Mouse (Mus musculus): ENCODE data around the gene Elmo1. TPM values are rescaled to one million over a fixed set of nuclear protein-coding genes. Genes with fewer than 3 reads are reported as not detected.

The Elmo1 gene
- polyA plus RNA-seq, 1 experiment from 2014 or later = 23.5 TPM

DNA sequence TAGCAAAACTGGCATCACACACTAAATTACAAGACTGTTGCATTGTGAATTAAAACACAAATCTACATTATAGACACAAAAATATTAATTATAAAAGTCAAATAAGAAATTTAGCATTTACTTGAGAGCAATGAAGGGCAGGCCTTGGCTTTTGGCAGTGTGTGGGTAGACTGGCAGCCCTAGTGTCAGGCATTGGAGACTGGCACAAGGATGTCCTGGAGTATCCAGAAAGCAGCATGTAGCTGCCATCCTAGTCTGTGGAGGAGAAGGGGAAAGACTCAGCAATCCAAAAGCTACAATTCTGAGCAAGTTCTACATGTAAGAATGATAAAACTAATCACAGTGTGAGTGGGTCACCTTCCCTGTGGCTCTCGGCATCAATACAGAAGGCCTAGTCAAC, 446.7 kb downstream of the Elmo1 start:
- H3K36me3 ChIP-seq = no peaks in the 10 kb centered on the region
- H3K27me3 ChIP-seq = no peaks in the 10 kb centered on the region
- no peak overlapping the region for H3K9ac ChIP-seq
- no peaks in the 10 kb centered on the region for H3K4me1 ChIP-seq
- H3K27ac ChIP-seq (replicated peaks) = no peak overlapping the region
- H3K9me3 ChIP-seq (replicated peaks) = no peaks in the 10 kb centered on the region
- H3K4me2 ChIP-seq (replicated peaks) = no peak overlapping the region
- WGBS = 96% methylated on average over 1 of the region's 1 CpGs
- H3K4me3 ChIP-seq (replicated peaks) = no peak overlapping the region
- ATAC-seq (ENCODE audit: insufficient number of reproducible peaks, low FRiP score, low TSS enrichment, low read depth) = no peak

GRCm38 (mm10) chr13:20537487-20537886, 447.1 kb downstream of the Elmo1 start:
- no peak overlapping the region for H3K9ac ChIP-seq
- H3K9me3 ChIP-seq (replicated peaks) = no peaks in the 10 kb centered on the region
- no peak for ATAC-seq (ENCODE audit: insufficient number of reproducible peaks, low FRiP score, low TSS enrichment, low read depth)
- no peaks in the 10 kb centered on the region for H3K4me1 ChIP-seq
- no peak overlapping the region for H3K27ac ChIP-seq (replicated peaks)
- no peak overlapping the region for H3K4me2 ChIP-seq (replicated peaks)
- H3K36me3 ChIP-seq = no peaks in the 10 kb centered on the region
- WGBS = 72% methylated on average over 2 of the region's 2 CpGs
- H3K4me3 ChIP-seq (replicated peaks) = no peak overlapping the region
- H3K27me3 ChIP-seq = no peaks in the 10 kb centered on the region

DNA sequence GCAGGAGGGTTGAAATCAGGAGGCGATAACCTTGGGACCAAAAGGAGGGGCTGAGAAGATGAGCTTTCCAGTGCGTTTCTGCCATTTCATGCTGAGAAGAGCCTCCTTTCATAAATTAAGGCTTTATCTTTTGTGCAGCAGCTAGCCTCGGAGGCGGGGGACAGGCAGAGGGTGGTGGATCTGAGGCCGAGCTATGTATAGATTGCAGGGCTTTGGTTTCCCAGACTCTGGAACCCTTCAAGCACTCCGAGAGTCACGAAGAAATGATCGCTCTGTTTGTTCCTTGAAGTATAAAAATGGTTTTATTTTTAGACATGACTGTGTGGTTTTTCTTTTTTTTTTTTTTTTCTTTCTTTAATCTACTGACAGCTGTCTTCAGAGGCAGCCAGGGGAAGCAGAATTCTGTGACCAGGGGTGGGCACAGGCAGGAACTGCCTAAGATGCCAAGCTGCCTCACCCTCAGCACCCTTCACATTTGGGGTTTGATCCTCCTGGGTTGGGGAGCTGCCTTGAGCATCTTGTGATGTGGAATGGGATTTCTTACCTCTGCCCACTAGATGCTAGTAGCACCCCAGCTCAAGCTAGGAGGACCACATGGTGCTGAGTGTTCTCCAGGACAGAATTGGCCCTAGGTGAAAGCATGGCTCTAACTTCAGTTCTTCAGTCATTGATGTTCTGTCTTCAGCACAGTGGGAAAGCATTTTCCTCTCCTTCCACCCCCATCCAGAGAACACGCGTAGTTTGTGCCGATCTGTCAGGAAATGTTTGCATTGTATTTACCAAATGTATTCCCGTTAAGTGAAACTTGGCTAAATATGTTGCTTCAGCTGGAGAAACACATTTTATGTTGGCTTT, 448.0 kb downstream of the Elmo1 start:
- H3K4me3 ChIP-seq (replicated peaks) = no peak overlapping the region
- 51% methylated on average over 12 of the region's 12 CpGs for whole genome bisulfite sequencing

DNA sequence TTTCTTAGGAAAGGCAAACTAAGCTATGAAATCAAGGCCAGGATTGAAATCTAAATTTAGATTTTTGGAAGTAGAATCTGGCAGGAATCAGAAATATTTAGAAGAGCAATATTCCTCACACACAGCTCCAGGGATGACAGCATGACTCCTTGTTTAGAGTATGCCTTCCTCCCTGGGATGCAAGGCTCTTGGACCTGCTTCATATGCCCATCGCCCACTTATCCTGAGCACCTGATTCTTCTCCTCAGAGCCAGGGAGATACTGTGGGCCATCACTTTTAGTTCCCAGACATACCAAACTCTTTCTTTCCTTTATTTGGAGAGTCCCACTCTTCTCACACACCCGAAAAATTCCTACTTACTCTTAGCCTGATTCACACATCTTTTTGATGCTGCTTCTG, 449.2 kb downstream of the Elmo1 start:
- no peaks in the 10 kb centered on the region for H3K27me3 ChIP-seq
- ATAC-seq (ENCODE audit: insufficient number of reproducible peaks, low FRiP score, low TSS enrichment, low read depth) = no peak
- H3K36me3 ChIP-seq = no peaks in the 10 kb centered on the region
- H3K9ac ChIP-seq = no peak overlapping the region
- H3K4me3 ChIP-seq (replicated peaks) = no peak overlapping the region
- no peaks in the 10 kb centered on the region for H3K4me1 ChIP-seq
- H3K4me2 ChIP-seq (replicated peaks) = no peak overlapping the region
- 86% methylated on average over 2 of the region's 2 CpGs for WGBS
- no peak overlapping the region for H3K27ac ChIP-seq (replicated peaks)
- no peaks in the 10 kb centered on the region for H3K9me3 ChIP-seq (replicated peaks)

More for the DNA sequence above, 448.0 kb downstream of the Elmo1 start:
- H3K9ac ChIP-seq = no peak overlapping the region
- no peak overlapping the region for H3K4me2 ChIP-seq (replicated peaks)
- no peaks in the 10 kb centered on the region for H3K4me1 ChIP-seq
- no peak; the same call in 1 of the 2 replicates for ATAC-seq (ENCODE audit: insufficient number of reproducible peaks, low FRiP score, low TSS enrichment, low read depth)
- H3K9me3 ChIP-seq (replicated peaks) = no peaks in the 10 kb centered on the region
- H3K27ac ChIP-seq (replicated peaks) = no peak overlapping the region
- H3K36me3 ChIP-seq = no peaks in the 10 kb centered on the region
- H3K27me3 ChIP-seq = no peaks in the 10 kb centered on the region

DNA sequence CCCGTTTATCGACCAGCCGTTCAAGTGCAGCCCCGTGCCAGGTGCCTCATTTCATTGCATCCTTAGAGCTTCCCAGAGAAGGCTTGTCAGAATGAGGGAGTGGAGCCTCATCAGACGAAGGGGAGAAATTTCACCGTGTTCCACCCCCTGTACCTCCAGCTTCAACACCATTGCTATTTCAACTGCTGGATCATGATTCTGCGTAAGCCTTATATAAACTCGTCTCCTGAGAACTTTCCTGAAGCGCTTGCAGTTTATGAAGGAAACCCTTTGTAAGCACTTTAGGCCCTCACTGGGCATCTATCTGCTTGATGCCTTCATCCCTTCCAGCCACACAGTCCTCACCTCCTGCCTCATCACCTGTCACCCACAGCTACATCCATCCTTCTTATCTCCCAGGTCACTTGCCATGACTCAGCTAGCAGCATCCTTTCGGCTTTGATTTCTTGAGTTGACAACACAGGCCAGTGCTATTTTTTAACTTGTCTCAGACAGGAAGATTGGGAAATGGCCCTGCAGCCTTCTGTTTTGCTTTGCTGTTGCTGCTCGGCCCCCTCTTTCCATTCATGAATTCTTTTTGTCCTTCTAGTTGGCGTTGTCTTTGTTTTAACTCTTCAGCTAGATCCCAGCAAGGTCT, 456.3 kb downstream of the Elmo1 start:
- no peak for ATAC-seq (ENCODE audit: insufficient number of reproducible peaks, low FRiP score, low TSS enrichment, low read depth)
- Histone ChIP-seq H3K4me2 (replicated peaks) (no peak overlapping the region), H3K27me3 (no peaks in the 10 kb centered on the region), H3K9me3 (replicated peaks) (no peaks in the 10 kb centered on the region), H3K9ac (no peak overlapping the region), H3K27ac (replicated peaks) (no peak overlapping the region), H3K36me3 (no peaks in the 10 kb centered on the region), H3K4me1 (no peaks in the 10 kb centered on the region), H3K4me3 (replicated peaks) (no peak overlapping the region)
- WGBS = 83% methylated on average over 12 of the region's 12 CpGs

DNA sequence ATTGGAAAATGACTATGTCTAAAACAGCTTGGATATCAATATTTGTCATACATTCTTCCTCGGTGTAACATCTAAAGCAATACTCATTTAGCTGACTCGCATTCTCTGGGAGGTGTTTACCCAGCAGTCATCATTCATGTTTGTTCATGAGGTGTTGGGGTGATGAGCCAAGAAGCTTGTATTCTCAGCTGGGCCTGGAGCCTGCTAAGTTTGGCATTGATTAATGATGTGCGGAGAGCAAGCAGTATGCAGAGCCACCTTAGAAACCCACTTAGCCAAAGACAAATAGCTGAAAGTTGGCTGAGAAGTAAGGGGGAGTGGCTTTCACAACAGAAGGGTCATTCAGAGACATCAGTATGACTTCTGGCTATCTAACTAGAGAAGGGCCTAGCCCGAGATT, 459.6 kb downstream of the Elmo1 start:
- H3K4me3 ChIP-seq (replicated peaks) = no peak overlapping the region
- no peaks in the 10 kb centered on the region for H3K9me3 ChIP-seq (replicated peaks)
- WGBS = 82% methylated on average over 4 of the region's 4 CpGs
- no peaks in the 10 kb centered on the region for H3K27me3 ChIP-seq
- H3K4me2 ChIP-seq (replicated peaks) = no peak overlapping the region
- H3K4me1 ChIP-seq = no peaks in the 10 kb centered on the region
- no peak overlapping the region for H3K9ac ChIP-seq
- no peak overlapping the region for H3K27ac ChIP-seq (replicated peaks)
- no peak for ATAC-seq (ENCODE audit: insufficient number of reproducible peaks, low FRiP score, low TSS enrichment, low read depth)
- no peaks in the 10 kb centered on the region for H3K36me3 ChIP-seq

GRCm38 (mm10) chr13:20551559-20551958, 461.2 kb downstream of the Elmo1 start:
- Histone ChIP-seq H3K36me3 (no peaks in the 10 kb centered on the region), H3K9ac (no peak overlapping the region), H3K9me3 (replicated peaks) (no peaks in the 10 kb centered on the region), H3K4me2 (replicated peaks) (no peak overlapping the region), H3K27me3 (no peaks in the 10 kb centered on the region), H3K27ac (replicated peaks) (no peak overlapping the region), H3K4me3 (replicated peaks) (no peak overlapping the region), H3K4me1 (no peaks in the 10 kb centered on the region)
- no peak for ATAC-seq (ENCODE audit: insufficient number of reproducible peaks, low FRiP score, low TSS enrichment, low read depth)
- 80% methylated on average over 1 of the region's 1 CpGs for WGBS

DNA sequence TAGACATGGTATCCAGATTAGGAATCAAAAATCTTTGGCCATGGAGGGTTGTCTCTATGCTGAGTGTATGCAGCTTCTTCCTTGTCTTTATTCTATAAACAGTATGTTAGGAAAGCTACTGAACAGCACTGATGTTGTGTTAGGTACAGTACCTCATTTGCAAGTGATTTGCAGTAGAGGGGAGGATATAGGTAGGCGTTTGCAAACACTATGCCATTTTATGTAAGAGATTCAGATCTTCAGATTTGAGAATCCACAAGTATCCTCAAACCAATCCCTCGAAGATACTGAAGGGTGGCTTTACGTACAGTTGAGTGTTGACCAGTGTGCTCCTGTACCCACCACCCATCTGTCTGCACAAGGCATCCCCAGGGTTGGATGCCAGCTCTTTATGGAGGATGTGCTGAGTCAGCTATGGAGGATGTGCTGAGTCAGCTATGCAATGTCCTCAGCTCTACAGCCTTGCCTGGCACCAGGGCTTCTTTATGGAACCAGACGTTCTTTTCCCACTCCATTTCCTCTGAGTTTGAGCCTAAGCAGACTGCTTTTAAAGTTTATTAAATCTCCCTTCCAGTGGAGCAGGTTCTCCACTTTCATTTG, 465.6 kb downstream of the Elmo1 start:
- no peaks in the 10 kb centered on the region for H3K9me3 ChIP-seq (replicated peaks)
- no peak overlapping the region for H3K9ac ChIP-seq
- H3K36me3 ChIP-seq = no peaks in the 10 kb centered on the region
- H3K27me3 ChIP-seq = no peaks in the 10 kb centered on the region
- no peak overlapping the region for H3K4me3 ChIP-seq (replicated peaks)
- no peak overlapping the region for H3K27ac ChIP-seq (replicated peaks)
- WGBS = 84% methylated on average over 4 of the region's 4 CpGs
- H3K4me1 ChIP-seq = no peaks in the 10 kb centered on the region
- no peak overlapping the region for H3K4me2 ChIP-seq (replicated peaks)
- ATAC-seq (ENCODE audit: insufficient number of reproducible peaks, low FRiP score, low TSS enrichment, low read depth) = no peak

DNA sequence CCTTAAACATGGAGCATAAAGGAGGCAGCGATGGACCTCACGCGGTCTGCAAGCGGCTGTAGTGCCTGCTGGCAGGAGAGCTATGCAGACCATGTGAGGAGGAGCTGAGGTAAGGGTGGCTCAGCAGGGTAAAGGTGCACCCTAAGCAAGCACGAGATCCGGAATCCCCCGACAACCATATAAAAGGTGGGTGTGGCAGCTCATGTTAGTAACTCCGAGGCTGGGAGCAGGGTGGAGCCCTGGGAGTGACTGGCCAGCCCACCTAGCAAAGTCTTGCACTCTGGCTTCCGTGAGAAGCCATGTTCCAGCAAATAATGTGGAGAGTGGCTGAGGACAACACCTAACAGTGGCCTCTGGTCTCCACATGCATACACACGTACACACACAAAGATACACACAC, 466.3 kb downstream of the Elmo1 start:
- H3K4me3 ChIP-seq (replicated peaks) = no peak overlapping the region
- H3K9me3 ChIP-seq (replicated peaks) = no peaks in the 10 kb centered on the region
- 83% methylated on average over 10 of the region's 10 CpGs for WGBS
- no peaks in the 10 kb centered on the region for H3K27me3 ChIP-seq
- H3K4me2 ChIP-seq (replicated peaks) = no peak overlapping the region
- no peak for ATAC-seq (ENCODE audit: insufficient number of reproducible peaks, low FRiP score, low TSS enrichment, low read depth)
- H3K9ac ChIP-seq = no peak overlapping the region
- H3K27ac ChIP-seq (replicated peaks) = no peak overlapping the region
- no peaks in the 10 kb centered on the region for H3K36me3 ChIP-seq
- H3K4me1 ChIP-seq = no peaks in the 10 kb centered on the region

- Histone ChIP-seq H3K9me3 (replicated peaks) (no peaks in the 10 kb centered on the region), H3K27me3 (no peaks in the 10 kb centered on the region), H3K4me3 (replicated peaks) (no peak overlapping the region), H3K27ac (replicated peaks) (no peak overlapping the region), H3K4me1 (no peaks in the 10 kb centered on the region), H3K36me3 (no peaks in the 10 kb centered on the region), H3K9ac (no peak overlapping the region), H3K4me2 (replicated peaks) (no peak overlapping the region)
- 75% methylated on average over 8 of the region's 8 CpGs for WGBS
- ATAC-seq (ENCODE audit: insufficient number of reproducible peaks, low FRiP score, low TSS enrichment, low read depth) = no peak
Observed at GRCm38 (mm10) chr13:20557156-20557555, 466.8 kb downstream of the Elmo1 start.

DNA sequence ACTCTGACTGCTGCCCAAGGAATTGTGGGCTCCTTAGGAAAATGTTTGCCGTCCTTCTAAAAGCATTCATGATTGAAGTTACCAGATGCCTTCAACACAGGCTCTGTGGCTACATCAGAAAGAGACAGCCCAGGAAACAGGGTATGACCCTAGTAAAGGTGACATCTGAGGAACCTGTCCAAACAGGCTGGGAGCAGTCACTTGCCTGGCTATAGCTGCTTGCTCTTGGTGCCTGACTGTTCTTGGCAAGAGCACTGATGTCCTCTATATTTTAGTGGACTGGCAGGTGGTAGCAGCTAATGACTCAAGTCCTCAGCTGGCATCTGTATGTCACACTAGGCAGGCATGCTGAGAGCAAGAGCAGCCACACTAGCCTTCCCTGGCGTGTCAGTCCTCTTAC, 468.0 kb downstream of the Elmo1 start:
- Histone ChIP-seq H3K4me2 (replicated peaks) (no peak overlapping the region), H3K4me1 (no peaks in the 10 kb centered on the region), H3K27me3 (no peaks in the 10 kb centered on the region), H3K9me3 (replicated peaks) (no peaks in the 10 kb centered on the region), H3K36me3 (no peaks in the 10 kb centered on the region), H3K9ac (no peak overlapping the region), H3K27ac (replicated peaks) (no peak overlapping the region), H3K4me3 (replicated peaks) (no peak overlapping the region)
- no peak for ATAC-seq (ENCODE audit: insufficient number of reproducible peaks, low FRiP score, low TSS enrichment, low read depth)
- 81% methylated on average over 2 of the region's 2 CpGs for WGBS
